Mouse (Mus musculus): ENCODE results near the gene Apoa4. TPM values are rescaled to one million over a fixed set of nuclear protein-coding genes. Genes with fewer than 3 reads are reported as not detected.

Gene Apoa4
- polyA plus RNA-seq (2011; ENCODE audit: insufficient read length, low read depth, missing spikeins) = not detected in 2 replicates

GRCm38 (mm10) chr9:46240526-46241153, at the start of gene Apoa4:
TSS of gene Apoa4 (plus strand) at chr9:46240696.
- H3K27ac ChIP-seq (ENCODE audit: insufficient read depth, low read length) = no peak within 1 kb of the TSS
- no peak within 1 kb of the TSS for H3K4me3 ChIP-seq (ENCODE audit: insufficient read depth, low read length)
- H3K4me1 ChIP-seq (ENCODE audit: control insufficient read depth, insufficient read depth, low read length) = no peaks in the 10 kb centered on the region
- TF ChIP-seq POLR2A (IDR thresholded peaks at IDR 0.05; ENCODE audit: low read depth, low read length) = no peak
- TF ChIP-seq CTCF (IDR thresholded peaks at IDR 0.05; ENCODE audit: borderline replicate concordance, insufficient read depth, low read length) = no peak

- TF ChIP-seq POLR2A (IDR thresholded peaks at IDR 0.05; ENCODE audit: low read depth, low read length) (no peak), CTCF (IDR thresholded peaks at IDR 0.05; ENCODE audit: borderline replicate concordance, insufficient read depth, low read length) (no peak)
- H3K4me3 ChIP-seq (ENCODE audit: insufficient read depth, low read length) = no peak overlapping the region
- H3K4me1 ChIP-seq (ENCODE audit: control insufficient read depth, insufficient read depth, low read length) = peaks cover 7% of the 10 kb centered on the region
- no peak overlapping the region for H3K27ac ChIP-seq (ENCODE audit: insufficient read depth, low read length)
These were observed 49.3 kb upstream of the Apoa4 start for GRCm38 (mm10) chr9:46191234-46191633.

- Histone ChIP-seq H3K4me3 (ENCODE audit: insufficient read depth, low read length) (no peak overlapping the region), H3K4me1 (ENCODE audit: control insufficient read depth, insufficient read depth, low read length) (peaks cover 7% of the 10 kb centered on the region), H3K27ac (ENCODE audit: insufficient read depth, low read length) (no peak overlapping the region)
- TF ChIP-seq POLR2A (IDR thresholded peaks at IDR 0.05; ENCODE audit: low read depth, low read length) = no peak
These were observed 48.9 kb upstream of the Apoa4 start for GRCm38 (mm10) chr9:46191644-46192043.

- Histone ChIP-seq H3K4me1 (ENCODE audit: control insufficient read depth, insufficient read depth, low read length) (peaks cover 7% of the 10 kb centered on the region), H3K27ac (ENCODE audit: insufficient read depth, low read length) (no peak overlapping the region), H3K4me3 (ENCODE audit: insufficient read depth, low read length) (no peak overlapping the region)
- TF ChIP-seq CTCF (IDR thresholded peaks at IDR 0.05; ENCODE audit: borderline replicate concordance, insufficient read depth, low read length) = no peak
- TF ChIP-seq POLR2A (IDR thresholded peaks at IDR 0.05; ENCODE audit: low read depth, low read length) = no peak
These were observed 47.9 kb upstream of the Apoa4 start for GRCm38 (mm10) chr9:46192642-46193041.

- H3K4me1 ChIP-seq (ENCODE audit: control insufficient read depth, insufficient read depth, low read length) = no peaks in the 10 kb centered on the region
- no peak overlapping the region for H3K27ac ChIP-seq (ENCODE audit: insufficient read depth, low read length)
- TF ChIP-seq POLR2A (IDR thresholded peaks at IDR 0.05; ENCODE audit: low read depth, low read length) = no peak
- TF ChIP-seq CTCF (IDR thresholded peaks at IDR 0.05; ENCODE audit: borderline replicate concordance, insufficient read depth, low read length) = no peak
- no peak overlapping the region for H3K4me3 ChIP-seq (ENCODE audit: insufficient read depth, low read length)
These were observed 45.7 kb upstream of the Apoa4 start for GRCm38 (mm10) chr9:46194809-46195208.

GRCm38 (mm10) chr9:46196699-46197169, 43.8 kb upstream of the Apoa4 start:
- Histone ChIP-seq H3K27ac (ENCODE audit: insufficient read depth, low read length) (no peak overlapping the region), H3K4me3 (ENCODE audit: insufficient read depth, low read length) (no peak overlapping the region), H3K4me1 (ENCODE audit: control insufficient read depth, insufficient read depth, low read length) (no peaks in the 10 kb centered on the region)
- TF ChIP-seq CTCF (IDR thresholded peaks at IDR 0.05; ENCODE audit: borderline replicate concordance, insufficient read depth, low read length) (no peak), POLR2A (IDR thresholded peaks at IDR 0.05; ENCODE audit: low read depth, low read length) (no peak)

GRCm38 (mm10) chr9:46198461-46198860, 42.0 kb upstream of the Apoa4 start:
- no peak overlapping the region for H3K4me3 ChIP-seq (ENCODE audit: insufficient read depth, low read length)
- H3K4me1 ChIP-seq (ENCODE audit: control insufficient read depth, insufficient read depth, low read length) = no peaks in the 10 kb centered on the region
- no peak overlapping the region for H3K27ac ChIP-seq (ENCODE audit: insufficient read depth, low read length)
- TF ChIP-seq CTCF (IDR thresholded peaks at IDR 0.05; ENCODE audit: borderline replicate concordance, insufficient read depth, low read length) = no peak
- TF ChIP-seq POLR2A (IDR thresholded peaks at IDR 0.05; ENCODE audit: low read depth, low read length) = no peak

- Histone ChIP-seq H3K27ac (ENCODE audit: insufficient read depth, low read length) (no peak overlapping the region), H3K4me3 (ENCODE audit: insufficient read depth, low read length) (no peak overlapping the region), H3K4me1 (ENCODE audit: control insufficient read depth, insufficient read depth, low read length) (no peaks in the 10 kb centered on the region)
- no peak for TF ChIP-seq CTCF (IDR thresholded peaks at IDR 0.05; ENCODE audit: borderline replicate concordance, insufficient read depth, low read length)
- no peak for TF ChIP-seq POLR2A (IDR thresholded peaks at IDR 0.05; ENCODE audit: low read depth, low read length)
These were observed 41.6 kb upstream of the Apoa4 start for GRCm38 (mm10) chr9:46198936-46199335.

GRCm38 (mm10) chr9:46199609-46200008, 40.9 kb upstream of the Apoa4 start:
- H3K4me3 ChIP-seq (ENCODE audit: insufficient read depth, low read length) = no peak overlapping the region
- TF ChIP-seq CTCF (IDR thresholded peaks at IDR 0.05; ENCODE audit: borderline replicate concordance, insufficient read depth, low read length) (no peak), POLR2A (IDR thresholded peaks at IDR 0.05; ENCODE audit: low read depth, low read length) (no peak)
- H3K4me1 ChIP-seq (ENCODE audit: control insufficient read depth, insufficient read depth, low read length) = no peaks in the 10 kb centered on the region
- no peak overlapping the region for H3K27ac ChIP-seq (ENCODE audit: insufficient read depth, low read length)

GRCm38 (mm10) chr9:46206834-46207500, 33.5 kb upstream of the Apoa4 start:
- Histone ChIP-seq H3K4me3 (ENCODE audit: insufficient read depth, low read length) (no peak overlapping the region), H3K4me1 (ENCODE audit: control insufficient read depth, insufficient read depth, low read length) (peaks cover 10% of the 10 kb centered on the region), H3K27ac (ENCODE audit: insufficient read depth, low read length) (no peak overlapping the region)
- TF ChIP-seq CTCF (IDR thresholded peaks at IDR 0.05; ENCODE audit: borderline replicate concordance, insufficient read depth, low read length) (no peak), POLR2A (IDR thresholded peaks at IDR 0.05; ENCODE audit: low read depth, low read length) (no peak)
